Comparison of ENCODE assay signal across 12 mouse cellular contexts in the genomic region with DNA sequence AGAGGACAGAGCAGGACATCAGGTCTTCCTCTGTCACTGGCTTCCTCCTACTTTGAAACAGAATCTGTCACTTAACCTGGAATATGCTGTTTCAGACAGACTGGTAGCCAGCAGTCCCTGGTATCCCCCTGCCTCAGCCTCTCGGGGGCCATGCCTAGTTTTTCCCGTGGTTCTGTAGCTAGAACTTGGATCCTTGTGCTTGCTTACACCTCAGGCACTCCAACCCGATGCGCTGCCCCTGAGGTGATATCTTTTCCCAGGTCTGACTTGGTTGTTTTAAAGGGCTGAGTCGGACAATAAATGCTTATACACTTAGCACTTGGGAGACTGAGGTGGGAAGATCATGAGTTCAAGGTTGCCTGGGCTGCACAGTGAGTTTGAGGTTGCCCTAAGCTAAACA.
"Had no signal": no experiment of that assay in that cellular context is flagged by ENCODE, and none has a peak within 500 bp of the region (broad histone marks: within the 10 kb centered on the region; RNA-seq: fewer than 3 reads in every experiment).

No protein-coding gene starts in this region.

- H3K4me2 ChIP-seq: limb, embryonic 15.5 days; liver, embryonic 12.5 days; lung, embryonic 14.5 days; neural tube, embryonic 13.5 days; stomach, embryonic 15.5 days had no signal

- H3K27ac ChIP-seq: limb, embryonic 15.5 days; liver, embryonic 12.5 days; neural tube, embryonic 13.5 days; stomach, embryonic 15.5 days had no signal

- ATAC-seq: liver, embryonic 12.5 days had no signal

- H3K4me1 ChIP-seq: limb, embryonic 15.5 days; liver, embryonic 12.5 days; stomach, embryonic 15.5 days had no signal

- H3K27me3 ChIP-seq: limb, embryonic 15.5 days; neural tube, embryonic 13.5 days; stomach, embryonic 15.5 days had no signal

- H3K4me3 ChIP-seq: limb, embryonic 15.5 days; liver, embryonic 12.5 days; neural tube, embryonic 13.5 days; stomach, embryonic 15.5 days had no signal

- H3K9ac ChIP-seq: limb, embryonic 15.5 days; liver, embryonic 12.5 days; lung, embryonic 14.5 days; neural tube, embryonic 13.5 days; stomach, embryonic 15.5 days had no signal

- DNase-seq: kidney, postnatal 14 days; lung, embryonic 14.5 days; midbrain, embryonic 14.5 days; retina, postnatal 1 day; right cerebral cortex, postnatal 4 days; spleen, adult 18-20 months; thymus, adult 2 months; thymus, postnatal 25 days had no signal

- H3K36me3 ChIP-seq: limb, embryonic 15.5 days; stomach, embryonic 15.5 days had no signal

- H3K9me3 ChIP-seq: limb, embryonic 15.5 days; liver, embryonic 12.5 days; neural tube, embryonic 13.5 days; stomach, embryonic 15.5 days had no signal
